Mouse (Mus musculus): ENCODE data around the gene Macf1.

The Macf1 gene

DNA sequence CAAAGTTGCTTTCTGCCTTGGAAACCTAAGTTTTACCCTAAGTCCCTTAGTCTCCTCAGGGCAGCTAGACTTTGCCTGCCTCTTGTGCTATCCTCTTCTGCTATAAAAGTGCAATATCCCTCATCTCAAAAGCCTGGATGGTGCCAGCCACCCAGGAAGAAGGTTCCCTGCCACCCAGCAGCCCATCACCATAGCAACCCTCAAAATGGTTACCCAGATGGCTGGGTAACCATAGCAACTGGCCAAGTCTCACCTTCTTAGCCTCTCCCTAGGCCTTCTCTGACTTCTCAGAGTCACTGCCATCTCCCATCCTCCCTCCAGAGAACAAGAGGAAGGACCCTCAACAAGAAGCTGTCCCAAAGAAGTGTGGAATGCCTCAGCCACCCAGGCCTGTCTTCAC, 13.6 kb downstream of the Macf1 start:
- peak; percentile 64 for DNase-seq (ENCODE audit: low read depth, low spot score)

DNA sequence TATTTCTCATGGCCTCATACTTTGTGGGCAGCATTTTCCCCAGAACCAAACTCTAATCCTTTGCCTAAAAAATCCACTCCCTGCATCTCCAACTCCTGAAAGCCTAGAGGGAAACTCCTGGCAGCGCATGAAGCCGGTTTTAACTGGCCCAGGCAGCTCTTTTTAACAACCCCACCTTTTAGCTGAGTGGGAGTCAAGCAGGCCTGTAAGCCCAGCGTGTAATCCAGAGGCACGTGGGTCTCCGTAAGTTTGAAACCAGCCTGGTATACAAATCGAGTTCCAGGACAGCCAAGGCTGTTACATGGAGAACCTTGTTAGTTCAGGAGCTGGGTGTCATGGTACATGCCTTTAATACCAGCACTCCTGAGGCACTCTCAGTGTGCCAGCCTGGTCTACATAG, 14.5 kb downstream of the Macf1 start:
- peak; percentile 82 for DNase-seq (ENCODE audit: low read depth, low spot score)

DNA sequence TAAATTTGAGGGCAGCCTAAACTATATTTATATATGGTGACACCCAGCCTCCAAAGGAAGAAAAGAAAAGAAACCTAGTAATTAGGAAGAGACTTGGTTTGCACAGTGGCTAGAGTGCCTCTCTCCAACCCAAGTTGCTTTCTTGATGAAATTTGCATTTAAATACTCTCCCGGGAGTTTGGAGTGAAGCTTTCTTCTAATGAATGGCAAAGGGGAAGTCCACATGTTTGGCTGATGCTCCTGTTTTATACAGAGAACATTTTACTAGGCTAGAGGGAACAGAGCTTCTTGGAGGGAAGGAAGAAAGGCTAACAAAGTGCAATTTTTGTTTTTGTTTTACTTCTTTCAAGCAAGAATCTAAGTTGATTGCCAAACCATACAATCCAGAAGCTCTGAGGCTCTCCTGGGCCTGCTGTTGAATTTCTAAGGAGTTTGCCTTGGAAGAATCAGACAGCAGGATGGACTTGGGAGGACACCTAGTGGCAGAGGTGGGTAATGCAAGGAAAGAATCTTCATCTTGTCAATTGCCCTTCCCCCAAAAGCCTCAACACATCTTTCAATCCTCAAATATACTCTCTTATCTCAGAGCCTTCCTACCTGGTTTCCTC, 16.8 kb downstream of the Macf1 start:
- DNase-seq (ENCODE audit: low read depth, low spot score): peak; percentile 91

DNA sequence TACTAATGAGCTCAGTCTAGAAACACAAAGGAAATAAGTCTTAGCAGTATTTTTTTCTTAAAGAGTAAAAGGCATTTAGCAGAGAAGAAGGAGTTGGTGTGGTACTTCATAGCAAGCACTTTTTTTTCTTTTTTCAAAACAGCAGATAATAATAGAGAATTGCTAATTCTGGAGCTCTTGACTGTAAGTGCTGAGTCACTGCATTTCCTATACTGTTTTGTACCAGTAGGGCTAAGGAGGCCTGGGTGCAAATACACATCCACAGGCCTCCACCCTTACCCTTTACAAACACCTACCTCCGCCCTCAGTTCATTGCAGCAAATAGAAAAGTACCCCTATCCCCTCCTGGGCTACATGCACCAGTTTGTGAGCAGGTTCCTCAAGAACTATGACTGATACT, 17.6 kb downstream of the Macf1 start:
- peak; percentile 72 for DNase-seq (ENCODE audit: low read depth, low spot score)

DNA sequence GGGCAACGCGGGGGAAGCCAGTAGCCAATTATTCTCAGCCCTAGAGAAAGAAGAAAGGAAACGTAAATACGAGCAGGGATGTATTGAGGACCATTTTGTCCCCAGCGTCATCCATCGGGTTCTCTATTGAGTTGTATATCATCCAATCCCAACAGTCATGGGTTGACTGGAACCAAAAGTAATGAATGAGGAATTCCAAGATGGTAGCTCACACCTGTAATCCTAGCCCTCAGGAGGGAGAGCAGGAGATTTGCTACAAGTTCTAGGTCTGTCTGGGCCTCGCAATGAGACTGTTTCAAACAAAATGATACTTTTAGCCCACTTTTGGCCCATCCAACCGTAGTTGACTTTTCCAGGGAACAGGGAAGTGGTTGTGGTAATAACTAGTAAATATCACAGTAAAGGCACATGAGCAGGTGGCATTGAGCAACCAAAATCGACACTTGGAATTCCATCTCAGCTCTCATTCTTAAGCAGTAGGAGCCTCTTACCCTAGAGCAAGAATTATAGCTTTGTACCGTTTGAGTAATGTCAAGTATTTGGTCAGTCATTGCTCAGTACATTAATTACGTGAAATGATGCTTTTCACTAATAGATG, 18.4 kb downstream of the Macf1 start:
- no peak for DNase-seq (ENCODE audit: low read depth, low spot score)

DNA sequence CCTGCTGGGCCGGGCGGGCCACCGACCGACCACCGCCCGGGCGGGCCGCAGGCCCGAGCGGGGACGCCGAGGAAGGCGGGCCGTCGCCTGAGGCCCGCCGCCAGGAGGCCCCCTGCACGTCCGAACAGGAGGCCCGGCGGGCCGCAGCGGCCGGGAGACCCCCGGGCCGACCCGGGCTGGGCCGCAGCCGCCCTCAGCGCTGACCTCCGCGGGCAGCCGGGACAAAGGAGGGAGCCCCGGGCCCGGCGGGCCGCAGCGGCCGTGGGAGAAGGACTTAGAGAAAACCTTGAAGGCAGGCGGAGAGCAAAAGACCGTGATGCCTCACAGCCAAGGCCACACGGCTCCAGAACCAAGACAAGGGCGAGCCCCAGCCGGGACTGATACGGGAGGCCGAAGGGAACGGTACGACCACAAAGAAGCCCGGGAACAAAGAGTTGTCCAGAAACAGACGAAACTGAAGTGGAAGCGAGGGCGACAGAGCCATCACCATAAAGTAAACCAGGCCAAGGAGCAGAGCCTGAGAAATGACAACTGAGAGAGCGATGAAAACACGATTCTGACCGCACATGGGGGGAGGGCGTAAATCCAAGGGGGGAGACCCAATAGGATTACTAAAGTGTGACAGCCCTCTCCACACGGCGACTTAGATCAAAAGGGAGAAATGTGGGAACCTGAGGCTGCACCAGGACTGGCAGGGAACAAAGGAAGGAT, 19.1 kb downstream of the Macf1 start:
- peak; percentile 68 for DNase-seq (ENCODE audit: low read depth, low spot score)

DNA sequence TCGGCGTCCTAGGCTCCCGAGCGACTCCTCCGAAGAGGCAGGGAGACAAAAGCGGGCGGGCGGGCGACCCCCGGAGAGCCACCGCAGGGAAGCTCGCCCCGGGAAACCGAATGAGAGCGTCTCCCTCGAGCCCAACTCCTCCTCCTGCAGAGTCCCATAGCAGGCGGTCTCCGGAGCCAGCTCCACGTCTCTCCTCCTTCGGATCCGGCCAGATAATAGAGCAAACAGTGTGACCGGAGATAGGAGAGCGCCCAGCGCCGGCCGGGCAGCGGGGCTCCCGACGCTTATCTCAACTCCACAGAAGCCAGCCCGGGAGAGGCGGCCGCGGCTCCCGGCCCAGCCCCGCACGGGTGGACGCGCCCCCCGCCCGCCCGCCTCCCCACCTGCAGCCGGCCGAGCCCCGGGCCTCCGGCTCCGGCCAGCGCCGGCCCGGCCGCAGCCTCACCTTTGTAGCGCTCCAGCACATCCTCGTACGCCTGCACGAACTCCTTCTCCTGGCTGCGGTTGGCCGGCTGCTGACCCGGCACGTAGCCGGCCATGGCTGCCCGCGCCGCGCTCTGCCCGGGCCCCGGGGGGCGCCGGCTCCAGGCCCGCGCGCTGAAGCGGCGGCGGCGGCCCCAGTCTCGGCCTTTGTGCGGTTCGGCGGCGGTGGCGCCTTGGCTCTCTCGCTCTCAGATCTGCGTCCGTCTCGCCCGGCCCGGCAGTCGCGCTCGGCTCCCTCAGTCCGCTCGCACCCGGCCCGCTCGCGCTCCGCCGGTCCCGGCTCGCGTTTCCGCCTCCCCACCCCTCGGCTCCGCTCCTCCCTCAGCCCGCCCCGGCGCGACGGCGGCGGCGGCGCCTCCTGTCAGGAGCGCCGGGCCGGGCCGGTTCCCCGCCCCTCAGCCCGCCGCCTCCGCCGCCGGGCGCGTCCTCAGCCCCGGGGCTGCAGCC, 19.9 kb downstream of the Macf1 start:
- peak; percentile 59 for DNase-seq (ENCODE audit: low read depth, low spot score)

DNA sequence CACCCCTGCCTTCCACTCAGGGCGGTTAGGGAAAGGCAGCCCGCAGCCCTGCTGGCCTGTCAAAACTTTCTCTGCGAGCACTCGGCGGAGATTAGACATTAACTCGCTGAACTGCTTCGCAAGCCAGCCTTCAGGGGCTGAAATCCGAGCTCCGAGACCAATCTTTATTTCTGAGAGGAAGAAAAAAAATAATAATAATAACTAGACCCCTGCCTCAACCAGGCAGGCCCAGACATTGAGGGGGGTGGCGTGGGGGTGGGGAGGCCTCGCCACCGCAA, 20.5 kb downstream of the Macf1 start:
- peak; percentile 39 for DNase-seq (ENCODE audit: low read depth, low spot score)

DNA sequence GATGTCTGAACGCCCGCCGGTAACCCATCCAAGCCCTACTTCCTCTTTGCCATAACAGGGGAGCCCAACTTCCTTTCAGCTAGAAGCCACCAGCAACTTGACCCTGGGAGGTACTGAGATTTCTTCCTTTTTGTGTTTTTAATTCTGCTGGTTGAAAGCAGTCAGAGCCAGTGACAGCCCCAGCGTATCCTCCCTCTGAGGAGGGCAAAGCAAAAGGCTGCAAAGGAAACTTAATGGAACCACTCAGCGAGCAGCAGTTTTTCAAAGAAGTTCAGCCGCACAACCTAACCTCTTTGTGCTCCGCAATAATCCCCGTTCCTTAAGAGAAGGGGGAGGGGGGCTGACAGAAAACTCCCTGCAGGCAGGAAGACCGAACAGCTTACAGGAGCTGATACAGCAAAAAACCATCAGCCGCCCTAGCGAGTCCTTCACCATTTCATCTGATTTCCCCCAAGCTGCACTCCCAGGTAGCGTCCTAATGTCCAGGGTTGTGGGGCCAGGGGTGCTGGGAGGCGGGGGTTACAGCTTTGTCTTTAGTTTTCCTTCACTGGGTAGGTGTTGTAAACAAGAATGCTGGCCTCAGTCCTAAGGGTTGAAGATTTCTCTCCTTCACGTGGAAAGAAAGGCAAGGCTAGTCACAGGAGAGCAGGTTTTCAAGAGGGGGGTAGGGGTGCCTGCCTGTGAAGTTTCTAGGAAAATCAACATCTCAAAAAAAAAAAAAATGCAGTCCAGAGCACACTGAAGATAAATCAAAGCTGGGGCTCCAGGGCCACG, 21.1 kb downstream of the Macf1 start:
- DNase-seq (ENCODE audit: low read depth, low spot score): peak; percentile 96

DNA sequence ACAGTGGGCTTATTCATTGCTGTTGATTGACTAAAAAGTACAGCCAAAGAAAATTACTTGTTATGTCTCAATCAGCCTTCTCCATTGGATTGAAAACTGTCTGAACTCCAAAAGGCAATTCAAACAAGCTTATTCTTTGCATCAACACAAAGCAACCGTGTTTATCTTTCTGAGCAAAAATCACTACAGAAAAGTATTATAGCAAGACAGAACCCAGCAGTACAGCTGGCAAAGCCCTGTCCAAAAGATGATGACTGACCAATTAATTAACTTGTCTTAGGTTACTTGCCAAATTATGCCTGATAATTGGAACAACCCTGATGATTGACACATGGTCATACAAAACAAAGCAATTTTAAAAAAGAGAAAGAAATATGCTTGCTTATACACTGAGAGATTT, 26.0 kb downstream of the Macf1 start:
- DNase-seq (ENCODE audit: low read depth, low spot score): no peak

DNA sequence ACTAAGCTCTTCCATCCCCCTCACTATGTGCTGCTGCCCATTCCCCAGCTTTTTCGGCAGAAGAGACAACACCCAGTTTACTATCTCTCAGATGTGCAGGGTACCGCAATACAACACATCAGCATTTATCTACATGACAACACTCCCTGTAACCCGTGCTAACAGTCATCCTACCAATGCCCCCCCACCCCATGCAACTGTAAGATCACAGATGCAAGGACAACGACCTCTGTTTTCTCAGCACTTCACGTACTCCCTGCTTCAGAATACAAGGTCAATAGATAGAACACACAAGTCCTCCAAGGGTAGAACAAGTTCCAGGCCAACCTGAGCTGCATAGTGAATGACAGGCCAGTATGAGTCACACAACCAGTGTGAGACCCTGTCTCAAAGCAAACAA, 28.9 kb downstream of the Macf1 start:
- peak; percentile 91 for DNase-seq (ENCODE audit: low read depth, low spot score)

DNA sequence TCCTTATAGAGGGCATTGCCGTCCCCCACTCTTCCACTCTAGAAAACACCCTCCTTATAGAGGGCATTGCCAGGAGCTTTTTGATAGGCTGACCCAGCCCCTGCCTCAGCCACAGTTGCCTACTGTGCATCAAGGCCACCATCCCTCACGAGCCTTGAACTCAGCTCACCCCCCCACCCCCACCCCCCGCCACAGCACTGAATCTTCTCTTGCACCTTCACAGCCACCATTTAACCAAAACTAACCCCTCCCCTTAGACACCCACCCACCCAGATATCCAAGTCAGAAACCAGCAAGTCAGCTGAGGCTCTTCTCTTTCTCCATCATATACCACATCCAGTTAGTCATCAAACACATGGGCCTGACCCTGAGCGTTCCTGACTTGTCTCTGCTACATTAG, 29.6 kb downstream of the Macf1 start:
- DNase-seq (ENCODE audit: low read depth, low spot score): peak; percentile 52

DNA sequence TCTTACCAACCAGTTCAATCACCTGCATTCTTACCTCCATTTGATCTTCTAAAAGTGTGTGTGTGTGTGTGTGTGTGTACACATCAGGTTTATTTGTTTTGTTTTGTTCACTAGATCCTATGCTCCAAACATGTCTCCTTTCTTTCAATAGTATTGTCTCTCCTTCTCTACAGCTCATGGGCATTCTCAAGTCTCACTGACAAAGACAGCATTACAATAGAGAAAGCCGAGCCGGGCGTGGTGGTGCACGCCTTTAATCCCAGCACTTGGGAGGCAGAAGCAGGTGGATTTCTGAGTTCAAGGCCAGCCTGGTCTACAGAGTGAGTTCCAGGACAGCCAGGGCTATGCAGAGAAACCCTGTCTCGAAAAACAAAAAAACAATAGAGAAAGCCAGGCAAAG, 30.7 kb downstream of the Macf1 start:
- peak; percentile 85 for DNase-seq (ENCODE audit: low read depth, low spot score)

DNA sequence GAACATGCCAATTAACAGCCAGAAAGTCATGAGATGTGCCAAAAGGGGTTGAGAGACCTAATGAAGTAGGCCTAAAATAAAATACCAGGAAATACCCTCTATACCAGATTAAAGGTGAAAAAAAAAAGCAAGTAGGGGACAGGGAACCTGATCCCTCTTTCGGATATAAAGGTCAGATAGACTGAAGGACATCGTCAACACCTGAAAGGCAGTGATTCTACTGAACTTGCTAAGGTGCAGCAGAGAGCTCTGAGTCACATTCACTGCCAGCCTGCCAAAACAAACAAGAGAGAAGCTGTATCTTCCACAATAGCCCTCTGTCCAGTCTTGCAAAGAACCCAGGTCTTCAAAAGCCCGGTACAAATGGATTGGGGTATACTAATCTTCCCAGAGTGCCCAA, 32.0 kb downstream of the Macf1 start:
- no peak for DNase-seq (ENCODE audit: low read depth, low spot score)

DNA sequence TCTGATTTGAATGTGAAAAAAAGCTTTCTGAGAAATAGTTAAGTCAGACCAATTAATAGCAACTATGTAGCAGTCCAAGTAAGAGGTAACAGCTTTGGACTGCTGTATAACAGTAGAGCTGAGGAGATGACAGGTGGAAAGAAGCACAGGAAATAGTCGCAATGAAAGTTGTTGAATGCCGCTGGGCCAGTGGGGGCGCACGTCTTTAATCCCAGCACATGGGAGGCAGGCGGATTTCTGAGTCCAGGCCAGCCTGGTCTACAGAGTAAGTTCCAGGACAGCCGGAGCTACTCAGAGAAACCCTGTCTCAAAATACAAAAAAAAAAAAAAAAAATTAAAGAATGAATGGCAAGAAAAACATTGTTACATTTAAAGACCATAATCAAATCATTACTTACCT, 35.0 kb downstream of the Macf1 start:
- DNase-seq (ENCODE audit: low read depth, low spot score): peak; percentile 87

DNA sequence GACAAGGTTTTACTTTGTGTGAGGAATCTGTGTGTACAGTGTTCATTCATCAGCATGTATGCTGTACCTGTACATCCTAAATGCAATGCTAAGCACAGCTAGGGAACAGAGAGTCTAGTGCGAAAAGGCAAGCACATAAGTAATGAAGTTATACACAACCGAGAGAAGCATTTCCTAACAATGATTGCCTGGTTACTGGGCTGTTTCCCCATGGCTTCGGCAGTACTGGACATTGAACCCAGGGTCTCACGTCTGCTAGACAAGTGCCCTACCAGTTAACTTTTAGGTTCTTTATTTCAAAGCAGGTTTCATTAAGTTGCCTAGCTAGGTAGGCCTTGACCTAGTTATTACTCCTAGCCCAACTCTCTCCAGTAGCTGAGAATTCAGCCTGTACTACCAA, 36.5 kb downstream of the Macf1 start:
- DNase-seq (ENCODE audit: low read depth, low spot score): no peak

DNA sequence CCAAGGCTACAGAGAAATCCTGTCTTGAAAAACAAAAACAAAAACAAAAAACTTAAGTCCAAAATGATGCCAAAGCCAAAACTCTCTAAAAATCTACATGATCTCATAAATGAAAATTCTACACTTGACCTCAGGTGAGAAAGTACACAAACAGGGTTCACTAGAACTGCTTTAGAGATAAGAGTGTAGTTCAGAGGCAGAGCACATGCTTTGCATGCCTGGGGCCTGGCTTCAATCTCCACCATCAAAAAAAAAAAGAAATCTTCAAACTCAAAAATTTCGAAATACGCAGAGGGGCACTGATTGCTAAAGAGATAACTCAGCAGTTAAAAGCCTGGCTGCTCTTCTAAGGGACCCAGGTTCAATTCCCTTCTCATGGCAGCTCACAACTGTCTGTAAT, 37.1 kb downstream of the Macf1 start:
- no peak for DNase-seq (ENCODE audit: low read depth, low spot score)

DNA sequence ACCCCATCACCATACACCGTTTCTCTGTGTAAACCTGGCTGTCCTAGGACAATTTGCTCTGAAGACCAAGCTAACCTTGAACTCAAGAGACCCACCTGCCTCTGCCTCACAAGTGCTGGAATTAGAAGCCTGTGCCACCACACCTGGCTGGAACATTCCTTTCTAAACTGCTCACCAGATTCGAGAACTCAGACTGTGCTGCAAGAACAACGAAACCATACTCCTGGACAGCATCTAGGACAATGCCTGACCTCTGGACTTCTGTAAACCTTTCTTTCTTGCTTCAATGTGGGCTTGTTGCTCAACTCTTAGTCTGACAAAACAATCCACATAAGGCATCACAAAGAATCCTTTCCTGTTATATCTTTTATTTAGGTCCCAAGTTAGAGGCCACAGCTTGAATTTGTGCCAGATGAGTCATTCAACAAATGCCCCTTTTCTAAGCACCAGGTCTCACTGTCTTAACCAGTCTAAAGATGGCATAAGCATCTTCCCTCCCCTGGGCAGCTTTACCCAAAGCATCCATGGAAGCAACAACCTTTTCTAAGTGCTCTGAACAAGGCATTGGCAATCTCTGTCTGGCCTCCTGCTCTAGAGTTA, 38.8 kb downstream of the Macf1 start:
- DNase-seq (ENCODE audit: low read depth, low spot score): peak; percentile 52

DNA sequence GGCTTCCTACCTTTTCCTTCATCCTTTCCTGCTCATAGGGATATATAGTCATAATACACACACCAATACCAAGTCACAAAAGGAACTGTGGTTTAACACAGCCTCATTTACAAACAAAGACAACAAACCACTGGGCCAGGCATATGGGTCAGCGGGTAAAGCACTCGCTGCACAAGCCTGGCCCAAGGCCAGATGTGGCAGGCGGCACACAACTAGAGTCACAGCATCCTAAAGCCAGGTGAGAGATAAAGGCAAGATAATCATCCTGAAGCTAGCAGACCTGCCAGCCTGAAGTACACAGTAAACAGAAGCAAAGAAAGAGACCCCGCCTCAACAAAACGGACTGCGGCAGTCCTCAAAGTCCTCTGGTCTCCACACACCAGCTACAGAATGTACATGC, 40.6 kb downstream of the Macf1 start:
- DNase-seq (ENCODE audit: low read depth, low spot score): no peak

DNA sequence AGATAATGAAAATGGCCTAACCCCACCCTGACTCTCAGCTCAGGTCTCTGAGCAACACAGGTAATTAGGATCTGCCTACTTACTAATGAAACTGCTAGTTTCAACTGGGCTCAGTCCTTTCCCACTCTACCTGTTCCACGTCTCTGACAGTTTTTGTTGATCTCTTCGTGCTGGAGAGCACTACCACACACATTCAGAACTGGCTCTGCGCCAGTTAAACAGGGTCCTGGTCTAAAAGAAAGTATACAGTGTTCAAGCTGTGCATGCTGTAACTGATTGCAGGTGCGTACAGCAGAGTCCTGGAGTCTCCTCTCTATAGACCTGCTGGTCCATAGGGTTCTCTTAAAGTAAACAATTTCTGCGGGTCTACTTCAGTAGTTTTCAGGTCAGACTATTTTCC, 41.3 kb downstream of the Macf1 start:
- DNase-seq (ENCODE audit: low read depth, low spot score): no peak

DNA sequence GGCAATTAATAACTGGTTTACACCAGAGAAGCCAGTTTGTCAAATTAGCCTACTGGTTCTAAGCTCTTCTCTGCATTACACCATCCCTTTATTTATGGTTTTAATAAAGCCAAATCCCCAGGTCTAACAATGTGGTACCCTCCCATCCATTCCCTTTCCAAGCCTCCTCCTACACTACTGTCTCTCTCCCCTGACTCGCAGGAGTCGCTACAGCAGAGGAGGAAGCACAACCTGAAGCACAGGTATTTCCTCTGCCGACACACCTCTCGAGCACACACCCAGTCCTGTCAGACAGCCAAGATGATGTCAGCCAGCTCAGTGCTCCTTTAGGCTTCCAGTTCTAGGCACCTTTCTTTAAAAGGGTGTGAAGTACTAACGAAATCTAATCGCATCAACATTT, 47.0 kb downstream of the Macf1 start:
- DNase-seq (ENCODE audit: low read depth, low spot score): no peak
